Mouse (Mus musculus) layer of hippocampus, postnatal 25 days (tissue): ENCODE measurements around the gene Ccdc154. TPM values are rescaled to one million over a fixed set of nuclear protein-coding genes. Genes with fewer than 3 reads are reported as not detected.

Source experiments
- DNase-seq, 2 experiments: peaks; one replicate each; pipeline ENCODE4 v3.0.0; 2022; ENCODE audit warnings: mixed read lengths in 2 of 2, low spot score in 1 of 2; ENCODE audit errors: extremely low spot score in 1 of 2
- total RNA-seq, 2 experiments: library from RNA; stranded (reverse); gene quantifications; 2 replicates each; pipeline ENCODE4 v1.2.3; 2021

Ccdc154 gene
- total RNA-seq, 2 experiments from 2014 or later: not detected

GRCm38 (mm10) chr17:25183232-25183631 lies 21.0 kb downstream of the Ccdc154 start:
- no peak for DNase-seq

- peak; percentile 98 to 100 for DNase-seq
Measured at GRCm38 (mm10) chr17:25184129-25184691, 21.9 kb downstream of the Ccdc154 start, which contains the start of gene BC003965. Gene BC003965, plus strand, starts transcription at chr17:25184554.

GRCm38 (mm10) chr17:25184961-25185360 lies 22.7 kb downstream of the Ccdc154 start:
- DNase-seq: no peak

DNA sequence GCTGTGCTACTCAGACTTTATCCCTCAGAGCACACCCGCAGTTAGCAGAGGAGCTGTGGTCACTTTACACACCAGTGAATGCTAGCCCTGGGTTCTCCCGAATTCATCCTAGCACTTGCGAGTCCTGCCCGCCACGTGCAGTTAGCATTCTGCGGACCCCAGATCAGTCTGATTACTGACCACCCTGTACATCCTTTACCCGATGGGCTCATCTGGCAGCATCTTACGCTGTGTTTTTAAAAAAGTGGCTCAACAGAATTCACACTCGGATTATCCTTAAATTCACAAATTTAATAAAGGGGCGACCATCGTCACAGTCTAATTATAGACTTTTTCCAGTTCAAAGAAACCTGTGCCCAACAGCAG lies 25.5 kb downstream of the Ccdc154 start:
- DNase-seq: no peak

DNA sequence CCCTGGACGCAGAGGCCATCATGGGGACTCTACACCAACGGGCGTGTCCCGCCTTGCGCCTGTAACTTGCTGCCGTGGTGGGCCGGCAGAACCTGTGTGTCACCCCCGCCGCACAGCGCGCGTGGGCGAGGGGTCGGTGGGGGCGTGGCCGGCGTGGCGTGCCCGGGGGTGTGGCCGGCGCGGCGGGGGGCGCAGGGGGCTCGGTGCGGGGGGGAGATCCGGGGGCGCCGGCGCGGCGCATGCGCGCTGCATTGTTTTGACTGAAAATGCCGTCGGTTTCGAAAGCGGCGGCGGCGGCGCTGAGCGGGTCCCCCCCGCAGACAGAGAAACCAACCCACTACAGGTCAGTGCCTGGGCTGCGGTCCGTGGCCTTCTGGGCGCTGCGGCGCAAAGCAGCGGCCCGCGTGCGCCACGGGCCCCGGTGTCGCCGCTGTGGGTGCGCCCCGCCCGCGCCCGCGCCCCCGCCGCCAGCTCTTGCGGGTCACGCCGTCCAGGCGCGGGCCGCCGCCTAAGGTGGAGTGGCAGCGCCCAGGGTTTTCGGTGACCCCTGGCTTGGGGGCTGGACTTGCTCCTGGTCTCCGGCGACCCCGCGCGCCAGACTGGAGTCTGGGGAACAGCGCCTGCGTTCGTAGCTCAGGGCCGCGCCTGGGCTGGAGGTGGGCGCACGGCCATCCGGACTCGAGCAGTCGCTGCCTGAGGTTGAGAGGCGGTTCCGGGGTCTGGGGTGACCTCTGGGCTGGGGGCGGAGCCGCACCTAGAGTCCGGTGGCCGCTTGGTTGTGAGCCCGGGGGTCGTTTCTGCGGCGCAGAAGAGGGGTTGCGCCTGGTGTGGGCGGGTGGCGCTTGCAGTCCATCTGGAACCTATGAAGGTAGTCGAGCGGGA lies 26.1 kb downstream of the Ccdc154 start, which contains the start of gene Unkl:
Gene Unkl (plus strand): TSS at position 248 of the 882 bp plus-strand sequence.
- peak; percentile 69 to 71 for DNase-seq

- no peak for DNase-seq
Measured at GRCm38 (mm10) chr17:25189091-25189490, 26.8 kb downstream of the Ccdc154 start.

DNA sequence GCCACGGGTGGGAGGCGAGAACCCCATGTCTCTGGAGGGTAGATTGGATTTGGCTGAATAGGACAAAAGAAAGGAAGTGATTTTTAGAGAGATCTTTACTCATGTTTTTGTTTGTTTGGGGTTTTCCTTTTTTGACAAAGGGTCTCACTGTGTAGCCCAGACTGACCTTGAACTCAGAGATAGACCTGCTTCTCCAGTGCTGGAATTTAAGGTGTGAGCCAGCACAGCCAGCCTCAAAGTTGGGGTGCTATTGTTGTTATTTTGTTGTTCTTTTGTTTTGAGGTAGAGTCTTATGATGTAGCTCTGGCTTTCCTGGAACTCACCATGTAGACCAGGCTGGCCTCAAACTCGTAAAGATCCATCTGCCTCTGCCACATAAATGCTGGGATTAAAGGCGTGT lies 40.1 kb downstream of the Ccdc154 start:
- DNase-seq: no peak

DNA sequence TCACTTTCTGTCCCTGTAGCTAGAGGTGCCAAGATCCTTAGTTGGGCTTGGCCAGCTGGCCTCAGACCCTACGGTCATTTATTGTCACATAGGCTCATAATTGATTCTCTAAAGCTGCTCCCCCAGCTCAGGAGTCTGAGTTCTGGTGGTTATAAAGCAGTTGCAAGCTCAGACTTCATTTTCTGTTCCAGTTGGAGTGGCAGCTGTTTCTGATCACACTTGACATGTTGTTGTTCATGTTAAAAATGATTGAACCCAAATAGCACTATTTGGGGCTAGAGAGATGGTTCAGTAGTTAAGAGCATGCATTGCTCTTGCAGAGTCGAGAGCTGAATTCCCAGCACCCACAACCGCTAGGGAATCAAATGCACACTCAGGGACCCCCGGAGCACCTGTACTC lies 47.7 kb downstream of the Ccdc154 start:
- DNase-seq: no peak

DNA sequence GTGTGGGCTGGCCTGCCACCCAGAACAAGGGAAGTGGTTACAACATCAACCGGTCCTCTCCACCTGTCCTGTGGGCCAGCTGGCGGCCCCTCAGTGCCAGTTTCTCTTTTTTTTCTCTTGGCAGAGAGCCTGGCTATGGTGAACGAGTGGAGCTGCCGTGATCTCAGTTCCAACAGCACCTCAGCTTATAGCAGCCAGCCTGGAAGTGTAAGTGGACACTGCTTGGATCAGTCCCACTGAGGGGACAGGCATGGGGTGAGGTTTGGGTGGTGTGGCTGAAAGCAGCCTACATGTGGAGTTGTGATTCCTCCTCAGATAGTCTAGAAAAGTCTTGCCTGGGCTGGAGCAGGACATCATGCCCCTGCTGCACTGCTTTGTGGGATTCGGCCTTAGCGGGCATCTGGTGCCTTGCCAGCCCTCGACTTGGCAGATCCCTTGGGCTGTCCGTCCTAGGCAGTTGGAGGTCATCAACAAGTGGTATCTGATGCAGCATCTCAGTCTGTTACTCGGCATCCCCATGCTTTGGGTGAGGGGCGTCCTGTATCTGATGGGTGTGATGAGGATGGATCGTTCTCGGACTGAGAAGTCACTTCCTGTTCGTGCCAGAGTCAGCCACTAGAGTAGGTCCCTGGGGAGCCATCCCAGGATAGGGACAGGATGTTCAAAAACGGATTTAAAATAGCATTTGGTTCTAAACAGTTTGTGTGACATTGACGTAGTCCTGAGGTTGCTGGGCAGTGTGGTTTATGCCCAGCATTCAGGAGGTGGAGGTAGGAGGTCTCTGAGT lies 48.6 kb downstream of the Ccdc154 start:
- no peak for DNase-seq

DNA sequence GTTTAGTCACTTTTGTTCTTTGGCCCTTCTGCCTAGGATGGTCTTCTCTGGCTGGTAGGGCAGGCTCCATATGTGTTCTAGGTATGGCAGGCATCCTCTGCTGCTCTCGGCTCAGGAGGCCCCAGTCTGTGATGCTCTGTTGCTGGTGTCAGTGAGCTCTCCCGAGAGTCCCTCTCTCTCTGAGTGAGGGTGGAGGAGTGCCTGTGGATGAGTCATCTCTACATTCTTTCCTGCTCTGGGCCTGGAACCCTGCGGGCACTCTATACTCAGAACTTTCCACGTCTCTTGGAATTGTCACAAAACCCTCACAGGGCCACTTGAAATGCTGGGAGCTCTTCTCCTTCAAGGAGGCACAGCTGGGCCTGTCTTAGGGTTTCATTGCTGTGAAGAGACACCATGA lies 49.4 kb downstream of the Ccdc154 start:
- no peak for DNase-seq

DNA sequence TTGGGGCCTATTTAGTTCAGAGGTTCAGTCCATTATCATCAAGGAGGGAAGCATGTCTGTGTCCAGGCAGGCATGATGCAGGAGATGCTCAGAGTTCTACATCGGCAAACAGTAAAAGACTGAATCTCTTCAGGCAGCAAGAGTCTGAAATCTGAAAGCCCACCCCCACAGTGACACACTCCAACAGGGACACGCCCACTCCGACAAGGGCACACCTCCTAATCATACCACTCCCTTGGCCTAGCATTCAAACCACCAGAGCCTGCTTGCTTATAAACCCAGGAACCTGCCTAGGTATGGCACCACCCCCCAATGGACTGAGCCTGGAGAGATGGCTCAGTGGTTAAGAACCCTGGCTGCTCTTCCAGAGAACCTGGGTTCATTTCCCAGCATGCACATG lies 53.2 kb downstream of the Ccdc154 start:
- DNase-seq: no peak

GRCm38 (mm10) chr17:25218967-25219366 lies 56.7 kb downstream of the Ccdc154 start:
- no peak for DNase-seq

GRCm38 (mm10) chr17:25219492-25220295 lies 57.4 kb downstream of the Ccdc154 start:
- DNase-seq: no peak

DNA sequence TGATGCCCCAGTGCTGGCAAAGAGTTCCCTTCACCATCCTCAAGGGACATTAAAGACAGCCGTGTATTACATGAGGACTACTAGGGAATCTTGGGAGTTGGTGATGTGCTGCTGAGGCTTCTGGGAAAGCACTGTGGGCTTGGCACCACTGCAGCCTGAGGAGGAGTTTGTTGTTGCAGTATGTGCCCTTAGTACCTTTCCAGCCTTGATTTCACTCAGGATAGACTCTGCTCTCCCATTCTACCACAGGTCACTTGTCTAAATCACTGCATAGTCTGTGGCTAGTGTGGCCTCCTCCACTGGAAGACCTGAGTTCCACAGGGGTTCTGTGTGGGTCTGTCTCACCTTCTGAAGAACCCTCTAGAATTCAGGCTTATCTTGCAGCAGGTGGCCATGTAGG lies 58.5 kb downstream of the Ccdc154 start:
- DNase-seq: no peak

Other genes with a start within 250 kb of the Ccdc154 start
- 100 to 1,000 TPM; 367 to 401 TPM for gene Mapk8ip3, start 225.5 kb upstream of the Ccdc154 start, total RNA-seq
- 1 to 10 TPM; 5.5 to 5.6 TPM for gene Jpt2, start 201.8 kb upstream of the Ccdc154 start, total RNA-seq
- 10 to 100 TPM; 23.6 to 27.5 TPM for gene Cramp1l, start 146.7 kb upstream of the Ccdc154 start, total RNA-seq
- 10 to 100 TPM; 20.8 to 24.1 TPM for gene Ift140, start 146.4 kb upstream of the Ccdc154 start, total RNA-seq
- gene Tmem204, start 78.9 kb upstream of the Ccdc154 start, total RNA-seq: 1 to 10 TPM; 8.0 to 8.4 TPM
- gene Telo2, start 46.5 kb upstream of the Ccdc154 start, total RNA-seq: 10 to 100 TPM; 29.3 to 43.2 TPM
- gene Ptx4, start 41.7 kb upstream of the Ccdc154 start, total RNA-seq: 1 to 10 TPM; 2.5 to 2.9 TPM
- 10 to 100 TPM; 49.6 to 54.2 TPM for gene Clcn7, start 29.1 kb upstream of the Ccdc154 start, total RNA-seq
- not detected for gene Gm38655, start 13.0 kb downstream of the Ccdc154 start, total RNA-seq
- 10 to 100 TPM; 20.7 to 21.5 TPM for gene BC003965, start 22.1 kb downstream of the Ccdc154 start, total RNA-seq
- 10 to 100 TPM; 32.5 to 34.4 TPM for gene Unkl, start 25.9 kb downstream of the Ccdc154 start, total RNA-seq
- gene Gnptg, start 77.7 kb downstream of the Ccdc154 start, total RNA-seq: 10 to 100 TPM; 74.3 to 74.9 TPM
- gene Tsr3, start 77.7 kb downstream of the Ccdc154 start, total RNA-seq: 10 to 100 TPM; 25.1 to 28.5 TPM
- 1 to 10 TPM; 6.6 to 8.9 TPM for gene Baiap3, start 93.9 kb downstream of the Ccdc154 start, total RNA-seq
- 100 to 1,000 TPM; 229 to 234 TPM for gene Ube2i, start 112.2 kb downstream of the Ccdc154 start, total RNA-seq
- gene Prss34, start 135.9 kb downstream of the Ccdc154 start, total RNA-seq: not detected
- gene Prss28, start 146.2 kb downstream of the Ccdc154 start, total RNA-seq: not detected
- not detected for gene Prss29, start 156.2 kb downstream of the Ccdc154 start, total RNA-seq
- under 1 TPM in 1 of 2 experiments, not detected in 1; 0.42 TPM for gene Tpsab1, start 183.1 kb downstream of the Ccdc154 start, total RNA-seq
- 1 to 10 TPM in 1 of 2 experiments, under 1 TPM in 1; 0.35 to 1.2 TPM for gene Tpsb2, start 203.8 kb downstream of the Ccdc154 start, total RNA-seq
- not detected for gene Tpsg1, start 206.8 kb downstream of the Ccdc154 start, total RNA-seq